Mouse (Mus musculus) thymus, adult 2 months (tissue): ENCODE measurements at regions not wholly inside any gene's neighbourhood (a gene's known extent, or its start where the extent isn't known, plus 50 kb on each side); places are given as distances from the start of the nearest gene placed in this dataset.

Source experiments
- CTCF ChIP-seq: fragments of 200-500 bp; IDR thresholded peaks from 2 replicates; pipeline ENCODE4 v1.5.1; 2012; ENCODE audit warnings: mild to moderate bottlenecking, control low read depth, low read length, moderate library complexity, borderline replicate concordance; ENCODE audit not compliant: control insufficient read depth, poor library complexity, insufficient read depth; ENCODE audit errors: extremely low read depth
- POLR2A ChIP-seq: fragments of 200-500 bp; IDR thresholded peaks from 2 replicates; pipeline ENCODE4 v1.6.1; 2012; ENCODE audit warnings: mild to moderate bottlenecking, low read length, control low read depth, moderate library complexity; ENCODE audit not compliant: control insufficient read depth, poor library complexity, insufficient read depth; ENCODE audit errors: extremely low read depth

- no peak for TF ChIP-seq CTCF
- TF ChIP-seq POLR2A: no peak
These were observed 162.0 kb upstream of the Atp1b1 start for GRCm38 (mm10) chr1:164620129-164620528.
